Mouse (Mus musculus) heart, adult 8-10 months (tissue): Measurements from ENCODE around the gene Glud1. TPM values are rescaled to one million over a fixed set of nuclear protein-coding genes. Genes with fewer than 3 reads are reported as not detected.
"Not testable (repeated sequence)": the region's sequence is repeated elsewhere in the genome, so short reads cannot be mapped to it uniquely, and the experiment has no call there.

ENCODE experiments used
- DNase-seq: peaks from one replicate; pipeline ENCODE4 v3.0.0; 2022; ENCODE audit warnings: low spot score
- total RNA-seq, 4 experiments: library from RNA; stranded (reverse); gene quantifications; 2 replicates each; pipeline ENCODE4 v1.2.4; 2022

The Glud1 gene
- total RNA-seq, 4 experiments from 2014 or later: 137 to 163 (median 150) TPM

DNA sequence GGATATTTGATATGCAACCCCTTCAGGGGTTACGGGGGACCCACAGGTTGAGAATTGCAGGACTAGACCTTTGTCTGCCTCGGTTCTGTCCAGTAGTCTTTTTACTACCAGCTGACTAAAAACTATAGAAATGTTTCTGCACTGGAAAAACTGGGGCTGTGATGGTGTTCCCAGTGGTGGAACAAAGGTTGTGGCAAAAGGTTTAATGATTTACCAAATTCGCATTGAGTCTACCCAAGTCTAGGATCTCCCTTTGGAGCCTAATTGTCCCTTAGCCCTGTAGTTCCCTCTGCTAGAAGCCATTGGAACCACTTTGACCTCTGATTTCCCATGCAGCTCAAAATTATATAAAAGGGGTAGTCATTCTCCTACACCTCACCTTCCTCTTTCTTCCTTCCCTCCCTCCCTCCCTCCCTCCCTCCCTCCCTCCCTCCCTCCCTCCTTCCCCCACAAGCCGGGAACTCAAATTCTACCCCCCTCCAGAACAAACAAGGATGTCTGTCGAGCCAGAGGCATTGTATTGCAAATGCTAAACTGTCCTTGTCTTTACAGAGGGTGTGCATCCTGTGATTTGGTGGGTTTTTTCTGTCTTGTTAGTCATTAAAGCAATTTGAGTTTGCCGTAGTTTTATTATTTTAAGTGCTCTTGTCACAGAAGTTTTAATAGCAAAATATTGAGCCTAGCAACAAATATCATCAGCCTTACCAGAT lies 2.0 kb downstream of the Glud1 start:
- no peak for DNase-seq

DNA sequence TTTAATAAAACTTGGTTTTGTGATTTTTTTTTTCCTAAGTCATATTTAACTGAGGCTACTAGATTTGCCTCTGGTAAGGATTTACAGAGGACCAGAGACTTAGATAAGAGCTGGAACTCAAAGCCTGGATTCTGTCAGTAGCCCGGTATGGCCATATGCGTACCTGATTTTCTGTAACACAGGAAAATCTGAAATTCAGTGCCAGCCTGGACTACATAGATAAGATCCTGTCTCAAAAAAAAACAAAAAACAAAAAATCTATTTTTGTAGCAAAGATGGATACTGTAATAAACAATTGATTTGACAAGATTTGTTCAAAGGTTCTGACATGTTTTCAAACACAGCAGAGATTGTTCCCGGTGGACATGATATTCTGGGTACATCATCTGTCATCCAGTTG lies 3.1 kb downstream of the Glud1 start:
- DNase-seq: no peak

DNA sequence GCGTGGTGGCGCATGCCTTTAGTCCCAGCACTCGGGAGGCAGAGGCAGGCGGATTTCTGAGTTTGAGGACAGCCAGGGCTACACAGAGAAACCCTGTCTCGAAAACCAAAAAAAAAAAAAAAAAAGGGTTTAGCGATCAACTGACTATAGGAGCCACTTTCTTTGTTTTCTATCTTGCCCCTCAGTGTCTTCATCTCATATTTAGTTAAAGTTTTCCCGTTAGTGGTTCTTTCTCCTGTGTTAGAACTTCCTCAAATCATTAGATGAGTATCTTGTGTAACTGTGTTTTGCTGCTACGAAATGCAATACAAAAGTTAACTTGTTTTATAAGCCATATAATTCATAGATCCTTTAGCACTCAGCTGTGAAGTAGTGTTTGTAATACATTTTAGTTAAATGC lies 3.9 kb downstream of the Glud1 start:
- DNase-seq: not testable (repeated sequence)

DNA sequence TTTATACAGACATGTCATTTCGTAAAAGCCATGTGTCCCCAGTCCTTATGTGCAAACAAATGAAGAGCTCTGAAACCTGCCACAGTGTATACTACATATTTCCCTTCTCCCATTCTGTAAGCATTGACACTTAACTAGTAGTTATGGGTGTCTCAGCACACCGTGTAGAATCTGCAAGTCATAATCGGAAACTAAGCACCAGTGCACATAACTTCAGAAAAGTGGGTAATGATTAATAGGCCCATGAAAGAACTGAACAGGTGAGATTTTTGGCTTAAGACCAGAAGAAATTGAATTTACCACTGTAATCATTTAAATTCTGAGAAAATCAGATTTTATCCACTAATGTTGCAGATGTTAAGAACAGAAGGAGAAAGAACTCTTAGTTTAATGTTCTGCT lies 4.3 kb downstream of the Glud1 start:
- no peak for DNase-seq

DNA sequence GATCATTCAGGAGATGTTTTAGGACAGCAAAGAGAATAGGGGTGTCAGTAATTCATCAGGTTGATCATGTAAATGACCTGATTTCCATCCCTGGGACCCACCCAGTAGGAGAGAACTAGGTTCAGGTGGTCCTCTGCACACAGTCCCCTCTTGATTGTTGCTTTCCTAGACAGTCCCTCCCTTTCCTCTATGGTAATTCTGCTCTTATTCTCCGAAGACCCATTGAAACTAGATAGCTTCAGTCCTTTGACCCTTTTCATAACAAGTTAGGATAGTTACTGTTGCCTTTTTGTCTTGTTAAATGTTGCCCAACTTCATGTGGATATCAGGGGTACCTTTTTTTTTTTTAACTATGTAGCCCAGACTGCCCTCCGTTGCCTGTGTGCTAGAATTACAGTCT lies 5.8 kb downstream of the Glud1 start:
- no peak for DNase-seq

DNA sequence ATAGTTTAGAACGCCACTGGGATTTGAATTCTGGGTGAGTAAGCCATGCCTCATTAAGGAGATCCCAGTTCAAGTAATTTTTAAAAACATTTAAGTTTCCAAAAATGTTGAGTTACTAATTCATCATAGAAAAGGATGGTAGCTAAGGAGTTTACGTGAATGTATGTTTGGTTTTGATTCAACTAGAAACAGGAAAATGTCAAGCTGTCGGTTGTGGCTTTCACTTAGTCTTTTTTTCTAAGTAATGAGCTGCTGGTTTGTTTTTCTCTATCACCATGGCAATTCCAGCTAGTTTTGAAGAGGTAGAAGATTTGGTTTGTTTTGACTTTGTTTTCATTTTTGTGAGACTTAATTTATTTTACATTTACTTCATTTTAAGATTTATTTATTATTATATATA lies 6.9 kb downstream of the Glud1 start:
- DNase-seq: no peak

DNA sequence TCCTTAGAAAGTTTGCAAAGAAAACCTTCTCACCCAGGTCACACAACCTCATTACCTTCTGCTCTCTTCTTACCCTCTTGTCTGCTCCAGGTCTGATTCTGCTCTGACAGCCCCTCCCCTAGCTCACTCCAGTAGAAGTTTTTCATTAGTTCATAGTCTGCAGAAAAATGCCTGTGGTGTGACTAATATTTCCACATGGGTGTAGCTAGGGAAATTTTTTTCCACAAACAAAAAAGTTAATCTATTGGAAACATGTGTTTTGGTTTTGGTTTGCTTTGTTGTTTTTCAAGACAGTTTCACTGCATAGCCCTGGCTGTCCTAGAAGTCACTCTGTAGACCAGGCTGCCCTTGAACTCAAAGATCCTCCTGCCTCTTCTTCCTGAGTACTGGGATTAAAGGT lies 7.6 kb downstream of the Glud1 start:
- no peak for DNase-seq

DNA sequence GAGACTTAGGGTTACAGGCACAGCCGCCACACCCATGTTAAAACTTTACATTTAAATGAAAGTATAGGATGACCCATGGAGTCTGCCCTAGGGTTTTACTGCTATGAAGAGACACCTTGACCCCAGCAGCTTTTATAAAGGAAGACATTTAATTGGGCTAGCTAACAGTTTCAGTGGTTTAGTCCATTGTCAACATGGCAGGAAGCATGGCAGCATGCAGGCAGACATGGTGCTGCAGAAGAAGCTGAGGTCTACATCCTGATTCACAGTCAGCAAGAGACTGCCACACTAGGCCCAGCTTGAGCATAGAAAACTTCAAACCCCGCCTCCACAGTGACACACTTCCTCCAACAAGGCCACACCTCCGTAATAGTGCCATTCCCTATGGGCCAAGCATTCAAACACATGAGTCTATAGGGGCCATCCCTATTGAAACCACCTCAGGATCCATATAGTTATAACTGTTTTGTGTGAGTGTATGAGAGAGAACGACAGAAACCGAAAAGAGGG lies 13.1 kb downstream of the Glud1 start:
- DNase-seq: no peak

DNA sequence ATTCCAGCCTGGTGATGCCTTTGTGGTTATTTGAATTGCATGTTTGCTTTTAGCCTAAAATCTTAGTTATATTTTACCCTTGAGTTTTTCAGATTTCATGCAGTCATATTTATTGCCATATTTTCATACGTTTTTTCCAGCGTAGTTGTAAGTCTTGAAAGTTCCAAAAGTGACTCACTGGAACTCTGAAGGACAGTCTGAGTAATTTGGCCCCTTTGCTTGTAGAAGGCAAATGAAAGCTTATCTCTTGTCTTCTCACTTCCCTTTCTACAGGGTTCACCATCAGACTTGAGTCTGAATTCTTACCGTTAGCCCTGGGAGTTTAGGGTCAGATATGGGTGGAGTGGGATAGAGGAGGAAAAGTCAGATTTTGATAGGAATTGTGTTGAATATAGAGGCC lies 16.1 kb downstream of the Glud1 start:
- no peak for DNase-seq

DNA sequence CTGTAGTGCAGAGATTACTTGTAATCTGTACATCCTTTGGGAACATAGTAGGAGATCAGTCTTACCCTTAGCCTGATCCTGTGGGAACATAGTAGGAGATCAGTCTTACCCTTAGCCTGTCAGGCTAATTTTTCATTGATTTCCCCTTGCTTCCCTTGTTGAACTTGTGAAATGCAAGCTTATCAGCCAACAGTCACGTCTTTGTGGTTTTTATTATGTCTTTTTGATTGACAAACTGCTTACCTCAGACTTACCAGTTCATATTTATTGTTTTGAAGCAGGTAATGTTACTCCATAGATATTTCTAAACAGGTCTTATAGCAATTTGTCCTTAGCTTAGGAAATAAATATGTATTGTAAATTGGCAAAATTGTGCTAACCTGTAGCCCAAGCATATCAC lies 17.1 kb downstream of the Glud1 start:
- no peak for DNase-seq

DNA sequence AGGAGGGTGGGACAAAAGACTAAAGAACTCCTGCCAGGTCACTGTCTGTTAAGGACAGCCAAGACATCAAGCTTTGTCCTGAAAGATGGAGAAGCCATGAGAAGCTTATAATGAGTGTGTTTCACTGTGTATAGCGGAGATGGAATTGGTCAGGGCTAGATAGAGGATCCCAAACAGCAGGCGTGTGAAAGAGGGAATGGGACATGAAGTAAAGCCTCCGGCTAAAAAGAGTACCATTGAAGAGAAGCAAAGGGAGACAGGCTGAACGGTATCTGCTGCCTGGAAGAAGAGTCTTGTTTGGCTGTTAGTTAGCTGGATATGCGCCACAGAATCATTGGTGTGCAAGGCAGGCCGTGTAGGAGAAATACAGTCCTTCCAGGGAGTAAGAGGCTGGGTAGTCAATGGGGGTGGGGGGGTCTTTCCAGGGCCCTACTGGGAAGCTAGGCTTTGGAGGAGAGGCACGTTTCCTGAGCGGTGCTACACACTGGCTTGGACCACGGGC lies 20.2 kb downstream of the Glud1 start:
- DNase-seq: no peak

DNA sequence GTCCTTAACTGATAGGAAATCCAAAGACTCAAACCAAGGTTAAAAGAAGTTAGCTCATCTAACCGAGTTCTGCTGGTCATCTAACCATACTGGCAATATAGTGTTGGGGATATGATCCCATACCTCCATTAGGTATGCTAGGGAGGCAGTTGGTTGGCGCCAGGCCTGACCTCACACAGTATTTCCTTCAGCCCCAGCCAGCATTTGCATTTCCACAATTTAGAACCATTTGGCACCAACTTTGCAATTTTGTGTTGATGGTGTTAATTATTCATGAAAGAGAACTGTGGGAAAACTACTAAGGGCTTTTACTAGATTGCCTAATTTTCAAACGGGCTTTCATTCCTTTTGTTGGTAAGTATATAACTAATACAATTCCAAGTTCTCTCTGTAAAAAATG lies 21.4 kb downstream of the Glud1 start:
- no peak for DNase-seq

DNA sequence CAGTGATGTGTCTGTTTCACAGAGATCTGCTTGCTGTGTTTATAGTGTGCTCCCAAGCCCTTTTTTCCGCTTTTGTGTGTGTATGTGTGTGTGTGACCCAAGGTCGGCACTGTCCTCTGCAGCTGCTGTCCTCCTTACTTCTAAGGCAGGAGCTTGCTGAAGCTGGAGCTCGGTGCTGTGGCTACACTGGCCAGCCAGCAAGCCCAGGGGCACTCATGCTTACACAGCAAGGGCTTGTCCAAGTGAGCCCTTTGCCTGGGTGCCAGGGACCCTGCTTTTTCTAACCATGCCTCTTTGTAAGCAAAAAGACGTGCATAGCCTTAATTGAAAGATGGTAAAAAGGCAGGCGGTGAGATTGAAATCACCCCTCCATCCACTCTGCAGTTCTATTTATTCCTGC lies 21.9 kb downstream of the Glud1 start:
- DNase-seq: no peak

DNA sequence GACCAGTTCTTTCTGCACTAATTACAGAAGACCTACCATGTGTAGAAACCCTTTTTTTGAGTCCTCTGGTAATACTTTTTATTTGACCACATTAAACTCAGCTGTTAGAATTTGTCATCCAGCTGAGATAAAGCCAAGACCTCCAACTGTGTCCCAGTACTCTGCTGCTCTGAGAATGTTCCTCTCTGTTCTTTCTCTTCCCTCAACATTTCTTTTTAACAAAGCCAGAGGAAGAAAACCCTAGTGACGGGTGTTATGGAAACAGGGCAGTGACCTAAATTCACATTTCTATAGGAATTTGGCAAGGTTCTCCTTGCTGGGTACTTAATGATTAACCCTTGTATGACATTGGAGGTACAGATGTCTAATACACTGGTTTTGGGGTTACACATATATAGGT lies 28.9 kb downstream of the Glud1 start:
- DNase-seq: no peak

DNA sequence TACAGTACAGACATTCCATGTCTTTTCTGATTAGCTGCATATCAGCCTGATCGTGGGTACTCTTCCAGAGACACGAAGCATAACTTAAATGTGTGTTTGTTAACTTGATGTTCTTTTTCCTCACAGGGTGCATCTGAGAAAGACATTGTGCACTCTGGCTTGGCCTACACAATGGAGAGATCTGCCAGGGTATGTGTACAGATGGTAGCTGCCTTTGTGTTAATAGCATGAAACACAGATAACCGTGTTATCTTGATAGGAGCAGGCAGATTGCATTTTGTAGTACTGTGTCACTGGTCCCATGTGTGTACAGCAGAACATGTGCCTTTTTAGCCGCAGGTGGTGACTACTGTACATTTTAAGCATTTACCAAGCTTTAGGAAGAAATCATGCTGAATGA lies 31.5 kb downstream of the Glud1 start:
- DNase-seq: no peak

DNA sequence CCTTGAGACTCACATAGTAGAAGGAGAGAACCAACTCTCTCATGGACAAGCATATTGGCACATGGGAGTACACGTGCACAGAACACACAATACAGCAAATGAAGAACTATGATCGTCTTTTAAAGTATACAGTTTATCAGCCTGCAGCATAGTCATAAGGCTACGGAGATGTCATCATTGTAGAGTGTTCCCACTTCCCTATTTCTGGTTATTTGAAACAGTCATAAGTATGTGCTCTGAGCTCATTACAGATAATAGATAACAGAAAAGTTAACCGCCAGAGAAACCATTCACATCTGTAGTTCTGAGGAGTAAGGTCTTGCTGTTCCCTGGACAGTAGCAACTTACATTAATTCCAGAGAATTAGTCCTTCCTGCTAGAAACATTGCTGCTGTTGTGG lies 32.6 kb downstream of the Glud1 start:
- DNase-seq: no peak

DNA sequence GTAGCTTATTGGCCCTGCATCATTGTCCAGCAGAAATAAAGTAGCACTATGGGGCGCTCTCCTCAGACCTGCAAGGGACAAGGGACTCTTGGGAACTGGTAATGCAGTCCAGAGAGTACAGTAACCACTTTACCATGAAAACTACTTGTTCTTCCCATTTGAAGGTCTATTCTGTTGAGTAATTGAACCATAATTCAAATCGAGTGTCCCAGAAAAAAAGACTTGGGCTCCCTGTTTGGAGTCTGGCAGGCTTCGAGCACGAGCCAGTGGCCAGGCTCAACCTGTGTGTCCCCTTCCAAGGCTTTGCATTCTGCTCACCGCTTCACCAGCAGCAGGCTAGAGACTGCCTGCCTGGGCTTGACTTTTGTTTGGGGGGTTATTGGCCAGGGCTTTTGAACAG lies 33.8 kb downstream of the Glud1 start:
- no peak for DNase-seq

DNA sequence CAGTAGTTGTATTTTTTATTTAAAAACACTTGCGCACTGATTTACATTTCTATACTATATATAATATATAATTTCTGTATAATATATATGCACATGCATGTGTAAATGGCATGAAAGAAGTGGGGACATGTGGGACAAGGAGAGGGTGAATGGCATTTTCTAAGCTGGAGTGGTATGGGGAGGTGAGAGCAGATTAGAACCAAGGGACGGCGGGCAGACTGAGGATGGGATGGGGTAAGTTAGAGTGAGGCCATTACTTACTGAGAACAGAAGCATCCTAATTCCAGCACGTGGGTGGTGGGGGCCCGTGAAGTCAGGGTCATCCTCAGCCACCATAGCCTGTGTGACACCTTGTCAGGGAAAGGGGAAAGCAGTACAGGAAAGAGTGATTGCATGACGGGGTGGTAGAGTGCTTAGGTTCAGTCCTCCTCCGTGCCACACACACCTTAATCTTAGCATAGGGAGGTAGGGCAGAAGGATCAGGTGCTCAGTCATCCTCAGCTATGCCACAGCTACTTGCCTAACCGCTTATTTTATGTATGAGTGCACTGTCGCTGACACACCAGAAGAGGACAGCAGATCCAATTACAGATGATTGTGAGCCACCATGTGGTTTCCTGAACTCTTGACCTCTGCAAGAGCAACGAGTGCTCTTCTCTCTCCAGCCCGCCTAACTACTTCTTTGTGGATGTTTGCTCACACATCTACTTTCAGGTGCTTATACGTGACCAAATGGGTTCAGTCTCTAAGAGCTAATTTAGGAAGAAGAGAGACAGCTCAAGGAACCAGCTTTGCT lies 35.4 kb downstream of the Glud1 start:
- DNase-seq: no peak

DNA sequence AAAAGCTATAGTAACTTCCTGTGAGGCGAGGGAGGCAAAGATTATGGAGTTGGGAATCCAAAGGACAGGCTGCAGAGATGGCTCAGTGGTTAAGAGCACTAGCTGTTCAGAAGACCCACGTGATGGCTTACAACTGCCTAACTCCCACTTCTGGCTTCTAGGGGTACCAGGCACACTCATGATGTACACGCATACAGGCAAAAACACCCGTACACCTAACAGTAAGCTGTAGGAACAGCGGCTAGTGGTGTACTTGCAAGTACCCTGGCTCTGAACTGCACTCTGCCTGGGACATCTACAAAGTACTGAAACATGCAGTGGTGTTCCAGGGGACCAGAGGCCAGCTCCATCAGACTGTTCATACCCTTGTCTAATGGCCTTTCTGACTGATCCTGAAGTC lies 36.6 kb downstream of the Glud1 start:
- no peak for DNase-seq

DNA sequence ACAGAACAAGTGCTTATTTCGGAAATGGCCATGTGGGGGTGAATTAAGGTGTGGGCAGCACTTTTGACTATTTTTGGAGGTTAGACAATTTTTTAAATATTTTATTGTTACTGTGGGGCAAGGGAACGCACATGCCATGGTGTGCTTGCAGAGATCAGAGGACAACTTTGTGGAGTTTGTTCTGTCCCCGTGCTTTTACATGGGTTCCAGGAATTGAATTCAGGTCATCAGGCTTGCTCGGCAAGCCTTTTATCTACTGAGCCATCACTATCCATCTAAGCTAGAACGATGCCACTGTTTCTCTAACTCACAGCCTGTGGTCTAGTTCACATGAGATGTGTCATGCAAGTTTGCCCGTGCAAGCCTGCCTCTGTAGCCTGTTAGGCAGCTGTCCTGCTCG lies 37.8 kb downstream of the Glud1 start:
- no peak for DNase-seq

DNA sequence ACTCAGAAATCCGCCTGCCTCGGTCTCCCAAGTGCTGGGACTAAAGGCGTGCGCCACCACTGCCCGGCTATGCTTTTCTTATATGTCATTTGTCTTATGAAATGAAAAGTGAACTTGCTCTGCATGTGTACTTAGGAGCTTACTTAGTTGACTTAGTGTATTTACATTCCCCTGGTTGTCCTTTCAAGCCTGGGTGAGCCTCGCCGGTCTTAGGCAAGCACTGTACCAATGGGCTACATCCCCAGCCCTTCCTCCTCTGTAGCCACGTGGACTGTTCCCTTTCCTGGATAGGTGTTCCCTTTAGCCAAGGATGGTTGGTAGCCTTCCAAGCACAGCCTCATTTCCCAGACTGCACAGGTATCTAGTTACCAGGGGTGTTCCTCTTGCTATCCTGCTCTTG lies 38.5 kb downstream of the Glud1 start:
- no peak for DNase-seq

DNA sequence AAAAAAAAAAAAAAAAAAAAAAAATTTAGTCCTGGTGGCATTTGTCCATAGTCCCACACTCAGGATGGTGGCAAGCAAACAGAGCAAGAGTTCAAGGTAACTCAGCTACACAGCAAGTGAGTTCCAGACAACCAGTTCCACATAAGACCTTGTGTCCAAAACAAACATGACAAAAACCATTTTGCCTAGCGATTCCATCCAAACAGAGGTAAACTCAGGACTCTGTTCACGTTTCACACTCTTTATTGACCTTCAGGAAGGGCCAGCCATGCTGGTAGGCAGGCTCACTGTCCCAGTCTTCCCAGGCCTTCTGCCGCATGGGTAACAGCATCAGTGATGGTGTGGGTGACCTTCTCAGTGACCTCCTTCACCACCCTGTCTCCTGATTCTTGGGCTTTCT lies 41.1 kb downstream of the Glud1 start:
- DNase-seq: no peak

DNA sequence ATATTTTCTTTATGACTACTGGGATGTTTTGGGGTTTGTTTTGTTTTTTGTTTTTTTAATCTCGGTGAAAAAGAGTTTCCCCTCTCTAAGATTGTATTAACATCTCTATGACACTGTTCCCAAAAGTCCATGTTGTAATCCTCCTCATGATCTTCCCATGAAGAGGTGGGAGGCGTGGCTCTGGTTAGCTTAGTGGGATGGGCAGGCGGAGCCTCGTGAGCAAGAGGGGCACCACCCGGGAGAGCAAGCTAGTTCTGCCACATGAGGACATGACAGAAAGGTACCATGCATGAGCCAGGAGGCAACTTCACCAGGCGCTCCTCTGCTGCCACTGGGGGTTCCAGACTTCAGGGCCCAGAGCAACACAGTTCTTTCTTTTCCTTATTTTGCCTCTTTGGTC lies 42.0 kb downstream of the Glud1 start:
- no peak for DNase-seq
